Mouse (Mus musculus) cerebellum, adult 2 months (tissue): ENCODE results near the gene Rab3ip.

Source experiments
- CTCF ChIP-seq: fragments of 200-500 bp; IDR thresholded peaks from 2 replicates; pipeline ENCODE4 v1.5.1; 2011; ENCODE audit warnings: low read depth, mild to moderate bottlenecking, control low read depth, low read length, moderate library complexity, borderline replicate concordance; ENCODE audit not compliant: insufficient read depth
- POLR2A ChIP-seq: fragments of 200-500 bp; IDR thresholded peaks from 2 replicates; pipeline ENCODE4 v1.6.1; 2011; ENCODE audit warnings: low read length, control low read depth, borderline replicate concordance; ENCODE audit not compliant: insufficient read depth

- TF ChIP-seq CTCF: no peak
- no peak for TF ChIP-seq POLR2A
These were observed 66.0 kb downstream of the Rab3ip start for GRCm38 (mm10) chr10:116884552-116884951.
